Mouse (Mus musculus) kidney, postnatal 0 days (tissue): ENCODE results near the gene Gabbr2. TPM values are rescaled to one million over a fixed set of nuclear protein-coding genes. Genes with fewer than 3 reads are reported as not detected.
A peak's percentile ranks its signal among the peaks of the same experiment; 100 is the strongest.

ENCODE experiments used
- ATAC-seq: fragments of 200-750 bp; cut with Nextera tagmentation; replicated peaks from 2 replicates; pipeline ENCODE4 v1.8.0; 2017; ENCODE audit warnings: low read depth, moderate number of reproducible peaks, moderate TSS enrichment, moderate library complexity; ENCODE audit not compliant: low FRiP score
- DNase-seq: peaks from one replicate; pipeline ENCODE4 v3.0.0-alpha.2; 2016; ENCODE audit warnings: low spot score
- H3K27ac ChIP-seq: fragments of 300-500 bp; sonication (generic); 2 replicates; pipeline ENCODE4 v1.5.1; 2014; ENCODE audit warnings: mild to moderate bottlenecking
- H3K27me3 ChIP-seq: fragments of 300-500 bp; sonication (generic); 2 replicates; pipeline ENCODE4 v1.6.1; 2014; ENCODE audit warnings: low read length, mixed read lengths; ENCODE audit not compliant: insufficient read depth
- H3K36me3 ChIP-seq: fragments of 300-500 bp; sonication (generic); 2 replicates; pipeline ENCODE4 v1.6.1; 2014; ENCODE audit warnings: low read length, mixed read lengths; ENCODE audit not compliant: insufficient read depth
- H3K4me1 ChIP-seq: fragments of 300-500 bp; sonication (generic); replicated peaks from 2 replicates; pipeline ENCODE4 v1.6.1; 2014; ENCODE audit warnings: antibody characterized with exemption, low read length, mixed read lengths; ENCODE audit not compliant: insufficient read depth
- H3K4me2 ChIP-seq: fragments of 300-500 bp; sonication (generic); 2 replicates; pipeline ENCODE4 v1.6.1; 2014; ENCODE audit warnings: mild to moderate bottlenecking, low read length, moderate library complexity, mixed read lengths
- H3K4me3 ChIP-seq: fragments of 300-500 bp; sonication (generic); replicated peaks from 2 replicates; pipeline ENCODE4 v1.5.1; 2014; ENCODE audit warnings: low read depth, low read length
- H3K9ac ChIP-seq: fragments of 300-500 bp; sonication (generic); 2 replicates; pipeline ENCODE4 v1.6.1; 2014; ENCODE audit warnings: low read depth, low read length
- H3K9me3 ChIP-seq: fragments of 300-500 bp; sonication (generic); replicated peaks from 2 replicates; pipeline ENCODE4 v1.6.1; 2016; ENCODE audit warnings: low read length, inconsistent platforms, mixed read lengths
- CTCF ChIP-seq: IDR thresholded peaks from 2 replicates; pipeline ENCODE4 v1.5.1; 2016; ENCODE audit warnings: antibody characterized with exemption, low read depth, mild to moderate bottlenecking, moderate library complexity
- WGBS: fragments of 180-500 bp; shearing (Covaris S2); extraction: QIAGEN DNeasy Blood & Tissue Kit; methylation state at CpG from one replicate; pipeline ENCODE4 v1.1.7; 2014; 5-methylcytosine and 5-hydroxymethylcytosine counted together
- polyA plus RNA-seq: library from polyadenylated mRNA; unstranded; fragments of >200 nt; fragmentation: Nextera tagmentation; extraction: Ambion mirVana; gene quantifications from 2 replicates; pipeline ENCODE4 v1.2.1, GENCODE M21; 2015

Gabbr2 gene
- polyA plus RNA-seq, 1 experiment from 2014 or later, result 0.22 TPM

DNA sequence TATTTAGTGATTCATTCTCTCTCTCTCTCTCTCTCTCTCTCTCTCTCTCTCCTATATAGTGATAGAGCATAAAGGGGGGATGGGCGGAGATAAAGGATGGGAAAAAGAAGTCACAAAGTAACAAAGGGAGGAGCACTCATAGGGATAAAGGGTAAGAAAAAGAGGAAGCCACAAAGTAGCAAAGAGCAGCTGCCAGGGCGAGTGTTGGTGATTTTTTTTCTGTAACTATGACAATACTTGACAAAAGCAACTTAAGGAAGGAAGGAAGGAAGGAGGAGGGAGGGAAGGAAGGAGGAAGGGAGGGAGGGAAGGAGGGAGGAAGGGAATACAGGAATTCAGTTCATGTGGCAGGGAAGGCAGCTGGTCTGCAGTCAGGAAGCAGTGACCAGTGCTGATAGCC, 162.0 kb downstream of the Gabbr2 start:
- no peaks in the 10 kb centered on the region for H3K4me1 ChIP-seq
- H3K27me3 ChIP-seq, result no peaks in the 10 kb centered on the region
- H3K4me3 ChIP-seq, result no peak overlapping the region
- H3K27ac ChIP-seq, result no peak overlapping the region
- no peak overlapping the region for H3K9ac ChIP-seq
- 76% methylated on average over 2 of the region's 2 CpGs for WGBS
- TF ChIP-seq CTCF, result no peak
- DNase-seq, result no peak
- H3K4me2 ChIP-seq, result no peak overlapping the region
- H3K9me3 ChIP-seq, result no peaks in the 10 kb centered on the region
- no peaks in the 10 kb centered on the region for H3K36me3 ChIP-seq
- no peak for ATAC-seq

DNA sequence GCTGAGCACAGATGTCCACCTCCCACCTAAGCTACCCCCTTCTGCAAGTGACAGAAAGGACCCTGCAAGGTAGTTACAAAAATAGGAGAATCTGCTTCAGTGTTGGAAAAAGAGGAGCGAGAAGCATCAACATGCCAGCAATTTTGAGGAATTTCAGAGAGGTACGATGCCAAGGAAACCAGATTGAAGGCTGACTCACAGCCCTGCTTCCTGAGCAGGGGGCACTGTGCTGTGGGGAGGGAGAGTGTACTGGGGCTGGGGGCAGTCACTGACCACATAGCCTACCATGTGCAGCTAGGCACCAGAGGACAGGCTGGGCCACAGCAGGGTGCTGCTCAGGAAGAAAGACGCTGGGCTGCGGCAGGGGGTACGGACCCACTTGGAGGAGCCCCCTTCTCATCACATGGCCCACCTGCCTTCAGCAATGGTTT, 163.5 kb downstream of the Gabbr2 start:
- Histone ChIP-seq H3K9me3 (no peaks in the 10 kb centered on the region), H3K36me3 (no peaks in the 10 kb centered on the region), H3K4me3 (no peak overlapping the region), H3K4me1 (no peaks in the 10 kb centered on the region), H3K4me2 (no peak overlapping the region), H3K27ac (no peak overlapping the region), H3K27me3 (no peaks in the 10 kb centered on the region), H3K9ac (no peak overlapping the region)
- DNase-seq (no peak), ATAC-seq (no peak)
- WGBS, result 86% methylated on average over 5 of the region's 5 CpGs
- no peak for TF ChIP-seq CTCF

DNA sequence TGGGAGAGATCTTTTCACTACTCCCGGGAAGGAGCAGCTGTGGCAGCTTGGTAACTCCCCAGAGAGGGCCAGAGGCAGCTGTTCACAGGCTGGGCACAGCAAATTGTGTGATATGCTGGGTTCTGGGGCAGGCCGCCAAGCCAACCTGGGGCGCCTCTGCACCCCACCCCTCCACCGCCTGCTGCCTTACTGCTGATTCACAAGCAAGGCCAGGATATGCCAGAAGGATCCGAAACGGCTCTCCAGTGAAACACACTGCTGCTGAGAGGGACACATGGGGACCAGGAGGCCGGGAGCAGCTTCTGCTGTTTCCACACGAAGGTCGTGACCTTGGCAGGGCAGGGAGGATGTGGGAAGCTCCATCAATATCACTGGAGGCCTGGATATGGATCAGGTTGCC, 164.2 kb downstream of the Gabbr2 start:
- no peak for TF ChIP-seq CTCF
- Histone ChIP-seq H3K27me3 (no peaks in the 10 kb centered on the region), H3K9ac (no peak overlapping the region), H3K27ac (no peak overlapping the region), H3K4me2 (no peak overlapping the region), H3K36me3 (no peaks in the 10 kb centered on the region), H3K4me1 (no peaks in the 10 kb centered on the region), H3K9me3 (no peaks in the 10 kb centered on the region), H3K4me3 (no peak overlapping the region)
- WGBS, result 41% methylated on average over 9 of the region's 9 CpGs
- DNase-seq, result no peak
- ATAC-seq, result no peak

DNA sequence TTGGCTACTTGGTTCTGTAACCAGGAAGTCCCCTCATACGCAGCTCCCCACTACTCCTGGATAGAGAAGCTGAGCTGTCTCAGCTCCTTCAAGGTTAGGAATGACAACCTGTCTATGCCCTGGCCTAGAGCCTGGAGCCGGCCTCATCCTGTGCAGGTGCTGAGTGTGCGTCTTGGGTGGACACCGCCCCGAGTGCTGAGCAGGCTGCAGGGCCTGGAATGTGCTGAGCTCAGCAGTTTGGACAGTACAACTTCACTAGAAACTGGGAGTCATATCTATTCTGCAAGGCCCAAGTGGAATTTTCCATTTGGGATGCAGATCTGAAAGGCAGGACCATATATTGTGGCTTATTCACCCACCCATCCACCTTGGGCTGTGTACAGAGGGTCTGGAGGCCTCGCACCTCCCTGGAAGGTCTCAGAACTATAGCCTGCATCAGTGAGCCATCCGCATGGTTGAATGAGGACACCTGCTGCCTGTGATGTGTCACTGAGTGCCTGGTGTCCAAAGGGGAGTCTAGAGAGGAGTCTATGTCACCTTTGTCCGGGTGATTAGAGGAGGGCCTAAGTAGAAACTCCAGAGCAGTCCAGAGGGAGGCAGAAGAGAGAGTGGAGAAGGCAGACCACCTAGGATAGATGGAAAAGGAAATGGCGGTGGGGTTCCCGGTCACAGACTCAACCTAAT, 165.7 kb downstream of the Gabbr2 start:
- Histone ChIP-seq H3K9me3 (no peaks in the 10 kb centered on the region), H3K27ac (no peak overlapping the region), H3K4me1 (no peaks in the 10 kb centered on the region), H3K27me3 (no peaks in the 10 kb centered on the region), H3K4me2 (no peak overlapping the region), H3K4me3 (no peak overlapping the region), H3K36me3 (no peaks in the 10 kb centered on the region), H3K9ac (no peak overlapping the region)
- 70% methylated on average over 10 of the region's 10 CpGs for WGBS
- ATAC-seq, result peak; percentile 87
- 0 out of 2 replicates have a peak, but pooled peaks have one; percentile 4 for TF ChIP-seq CTCF
- no peak for DNase-seq

DNA sequence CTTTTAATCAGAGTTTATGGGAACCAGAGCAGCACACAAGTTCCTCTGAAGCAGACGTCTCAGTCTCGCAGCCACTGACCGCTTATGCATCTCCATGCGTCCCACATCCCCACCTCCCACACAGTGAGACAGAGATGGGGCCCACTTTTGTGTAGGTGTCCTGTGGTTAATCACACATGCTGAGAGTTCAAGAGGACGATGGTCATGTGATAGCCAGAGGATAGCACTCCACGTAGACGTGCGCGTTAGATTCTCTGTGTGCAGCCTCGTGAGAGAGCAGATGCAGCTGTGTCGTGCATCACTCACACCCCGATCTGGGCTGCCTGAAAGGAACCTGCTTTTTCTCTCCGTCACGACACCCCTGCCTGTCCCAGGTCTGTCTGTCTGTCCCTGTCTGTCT, 167.9 kb downstream of the Gabbr2 start:
- no peak for ATAC-seq

DNA sequence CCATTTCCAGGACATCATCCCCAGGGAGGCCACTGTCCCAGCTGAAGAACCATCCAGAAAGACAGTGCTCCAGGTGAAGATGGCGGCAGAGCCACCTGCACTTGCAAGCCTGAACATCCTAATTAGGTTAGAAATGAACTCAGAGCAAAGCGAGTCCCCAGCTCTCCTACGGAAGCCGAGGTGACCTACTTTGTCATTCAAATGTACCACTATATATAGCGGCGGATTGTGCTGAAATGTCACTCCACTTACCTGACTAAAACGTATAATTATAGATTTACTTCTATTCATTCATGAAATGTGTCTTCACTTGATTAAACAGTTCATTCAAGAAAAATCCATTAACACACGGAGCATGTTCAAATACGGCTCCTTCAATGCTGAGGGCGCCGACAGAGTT, 170.0 kb downstream of the Gabbr2 start:
- ATAC-seq (no peak), DNase-seq (no peak)
- H3K27ac ChIP-seq, result no peak overlapping the region
- H3K9me3 ChIP-seq, result no peaks in the 10 kb centered on the region
- H3K4me1 ChIP-seq, result no peaks in the 10 kb centered on the region
- TF ChIP-seq CTCF, result no peak
- WGBS, result 87% methylated on average over 11 of the region's 11 CpGs
- no peak overlapping the region for H3K9ac ChIP-seq
- H3K4me2 ChIP-seq, result no peak overlapping the region
- H3K4me3 ChIP-seq, result no peak overlapping the region
- no peaks in the 10 kb centered on the region for H3K27me3 ChIP-seq
- H3K36me3 ChIP-seq, result no peaks in the 10 kb centered on the region

More for the DNA sequence above, 167.9 kb downstream of the Gabbr2 start:
- no peak for DNase-seq
- TF ChIP-seq CTCF, result no peak
- no peak overlapping the region for H3K27ac ChIP-seq
- H3K4me3 ChIP-seq, result no peak overlapping the region
- H3K4me2 ChIP-seq, result no peak overlapping the region
- H3K9me3 ChIP-seq, result no peaks in the 10 kb centered on the region
- 59% methylated on average over 14 of the region's 14 CpGs for WGBS
- no peaks in the 10 kb centered on the region for H3K27me3 ChIP-seq
- no peak overlapping the region for H3K9ac ChIP-seq
- no peaks in the 10 kb centered on the region for H3K4me1 ChIP-seq
- no peaks in the 10 kb centered on the region for H3K36me3 ChIP-seq

DNA sequence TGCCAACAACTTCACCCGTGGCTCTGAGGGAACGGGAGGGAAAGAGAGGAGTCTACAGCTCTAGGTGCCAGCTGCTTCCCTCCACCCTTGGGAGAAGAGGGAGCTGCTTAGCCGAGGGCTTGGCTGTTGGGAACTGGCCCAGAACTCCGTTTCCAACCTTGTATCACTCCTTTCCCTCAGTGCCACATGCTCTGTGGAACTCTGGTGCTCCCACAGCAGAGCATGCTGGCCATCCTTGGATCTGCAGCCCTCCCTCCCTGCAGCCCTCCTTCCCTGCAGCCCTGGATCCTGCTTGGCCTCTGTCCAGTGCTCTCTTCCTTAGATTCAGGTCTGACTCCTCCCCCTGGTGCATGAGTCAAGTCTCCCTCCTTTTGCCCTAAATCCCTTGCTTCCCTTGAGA, 176.7 kb downstream of the Gabbr2 start:
- 72% methylated on average over 4 of the region's 4 CpGs for WGBS
- no peaks in the 10 kb centered on the region for H3K36me3 ChIP-seq
- H3K9me3 ChIP-seq, result no peaks in the 10 kb centered on the region
- no peak overlapping the region for H3K27ac ChIP-seq
- no peaks in the 10 kb centered on the region for H3K27me3 ChIP-seq
- no peak overlapping the region for H3K9ac ChIP-seq
- no peak for DNase-seq
- H3K4me1 ChIP-seq, result no peaks in the 10 kb centered on the region
- no peak for ATAC-seq
- no peak overlapping the region for H3K4me2 ChIP-seq
- 0 out of 2 replicates have a peak, but pooled peaks have one; percentile 4 for TF ChIP-seq CTCF
- no peak overlapping the region for H3K4me3 ChIP-seq
